Mouse (Mus musculus) heart, postnatal 0 days (tissue): ENCODE results near the gene Gm42906. TPM values are rescaled to one million over a fixed set of nuclear protein-coding genes. Genes with fewer than 3 reads are reported as not detected.

Experiments used
- ATAC-seq: fragments of 200-750 bp; cut with Nextera tagmentation; 2 replicates; pipeline ENCODE4 v1.8.0; 2017; ENCODE audit warnings: low read depth, moderate number of reproducible peaks, moderate library complexity; ENCODE audit not compliant: insufficient read depth
- DNase-seq: peaks from one replicate; pipeline ENCODE4 v3.0.0-alpha.2; 2016; ENCODE audit warnings: low spot score
- H3K27ac ChIP-seq: fragments of 300-500 bp; sonication (generic); 2 replicates; pipeline ENCODE4 v1.5.1; 2014; ENCODE audit warnings: low read depth, mild to moderate bottlenecking
- H3K27me3 ChIP-seq: fragments of 300-500 bp; sonication (generic); 2 replicates; pipeline ENCODE4 v1.6.1; 2014; ENCODE audit warnings: low read length, mixed read lengths; ENCODE audit not compliant: control insufficient read depth, insufficient read depth
- H3K36me3 ChIP-seq: fragments of 300-500 bp; sonication (generic); replicated peaks from 2 replicates; pipeline ENCODE4 v1.6.1; 2014; ENCODE audit warnings: low read length, mixed read lengths; ENCODE audit not compliant: control insufficient read depth, insufficient read depth
- H3K4me1 ChIP-seq: fragments of 300-500 bp; sonication (generic); 2 replicates; pipeline ENCODE4 v1.6.1; 2014; ENCODE audit warnings: antibody characterized with exemption; ENCODE audit not compliant: control insufficient read depth, insufficient read depth
- H3K4me2 ChIP-seq: fragments of 300-500 bp; sonication (generic); 2 replicates; pipeline ENCODE4 v1.6.1; 2014; ENCODE audit warnings: low read depth, mild to moderate bottlenecking, low read length, moderate library complexity
- H3K4me3 ChIP-seq: fragments of 300-500 bp; sonication (generic); 2 replicates; pipeline ENCODE4 v1.5.1; 2014; ENCODE audit warnings: low read depth, low read length
- H3K9ac ChIP-seq: fragments of 300-500 bp; sonication (generic); replicated peaks from 2 replicates; pipeline ENCODE4 v1.6.1; 2014; ENCODE audit warnings: low read depth, low read length, mixed read lengths
- H3K9me3 ChIP-seq: fragments of 300-500 bp; sonication (generic); replicated peaks from 2 replicates; pipeline ENCODE4 v1.6.1; 2016; ENCODE audit warnings: low read length; ENCODE audit not compliant: control insufficient read depth
- CTCF ChIP-seq: IDR thresholded peaks from 2 replicates; pipeline ENCODE4 v1.5.1; 2016; ENCODE audit warnings: antibody characterized with exemption, control low read depth, low read depth
- EP300 ChIP-seq: IDR thresholded peaks from 2 replicates; pipeline ENCODE4 v1.6.1; 2016; ENCODE audit warnings: antibody characterized with exemption, low read depth
- WGBS: fragments of 180-500 bp; shearing (Covaris S2); extraction: QIAGEN DNeasy Blood & Tissue Kit; methylation state at CpG from one replicate; pipeline ENCODE4 v1.1.7; 2014; 5-methylcytosine and 5-hydroxymethylcytosine counted together
- polyA plus RNA-seq: library from polyadenylated mRNA; unstranded; fragments of >200 nt; fragmentation: Nextera tagmentation; extraction: Ambion mirVana; gene quantifications from 2 replicates; pipeline ENCODE4 v1.2.1, GENCODE M21; 2015
- total RNA-seq: library from RNA; depleted of rRNA; stranded (reverse); fragments of >200 nt; gene quantifications from 2 replicates; pipeline ENCODE4 v1.2.3, GENCODE M21; 2014; ENCODE audit warnings: low replicate concordance

The Gm42906 gene
- total and polyA plus RNA-seq, 2 experiments from 2014 or later, result not detected

GRCm38 (mm10) chr5:151135965-151136364 is 292.0 kb downstream of the Gm42906 start:
- Histone ChIP-seq H3K4me2 (no peak overlapping the region), H3K9me3 (no peaks in the 10 kb centered on the region), H3K27ac (no peak overlapping the region), H3K4me1 (peaks cover 12% of the 10 kb centered on the region; the same call in 1 of the 2 replicates), H3K27me3 (no peaks in the 10 kb centered on the region), H3K4me3 (no peak overlapping the region), H3K9ac (no peak overlapping the region), H3K36me3 (no peaks in the 10 kb centered on the region)
- 26% methylated on average over 6 of the region's 6 CpGs for WGBS
- no peak for TF ChIP-seq CTCF
- TF ChIP-seq EP300, result no peak
- ATAC-seq, result no peak
- DNase-seq, result no peak

GRCm38 (mm10) chr5:151135078-151135826 is 292.7 kb downstream of the Gm42906 start:
- Histone ChIP-seq H3K4me3 (no peak overlapping the region), H3K27me3 (no peaks in the 10 kb centered on the region), H3K4me2 (no peak overlapping the region), H3K9me3 (no peaks in the 10 kb centered on the region), H3K27ac (no peak overlapping the region), H3K9ac (no peak overlapping the region), H3K4me1 (peaks cover 12% of the 10 kb centered on the region; the same call in 1 of the 2 replicates), H3K36me3 (no peaks in the 10 kb centered on the region)
- no peak for DNase-seq
- WGBS, result 52% methylated on average over 8 of the region's 8 CpGs
- no peak for ATAC-seq
- TF ChIP-seq EP300, result no peak
- no peak for TF ChIP-seq CTCF

GRCm38 (mm10) chr5:151134202-151134601 is 293.8 kb downstream of the Gm42906 start:
- no peak for TF ChIP-seq CTCF
- TF ChIP-seq EP300, result no peak
- H3K4me2 ChIP-seq, result no peak overlapping the region
- no peaks in the 10 kb centered on the region for H3K36me3 ChIP-seq
- no peak overlapping the region for H3K9ac ChIP-seq
- no peak overlapping the region for H3K4me3 ChIP-seq
- H3K27ac ChIP-seq, result no peak overlapping the region
- no peaks in the 10 kb centered on the region for H3K27me3 ChIP-seq
- DNase-seq (no peak), ATAC-seq (no peak)
- no peaks in the 10 kb centered on the region for H3K9me3 ChIP-seq
- H3K4me1 ChIP-seq, result peaks cover 14% of the 10 kb centered on the region
- WGBS, result 93% methylated on average over 4 of the region's 4 CpGs

- H3K4me3 ChIP-seq, result no peak overlapping the region
- TF ChIP-seq EP300 (no peak), CTCF (no peak)
- H3K9me3 ChIP-seq, result no peaks in the 10 kb centered on the region
- H3K27me3 ChIP-seq, result no peaks in the 10 kb centered on the region
- no peak overlapping the region for H3K27ac ChIP-seq
- H3K36me3 ChIP-seq, result no peaks in the 10 kb centered on the region
- WGBS, result 95% methylated on average over 14 of the region's 14 CpGs
- no peak for DNase-seq
- no peak overlapping the region for H3K9ac ChIP-seq
- no peak for ATAC-seq
- no peak overlapping the region for H3K4me2 ChIP-seq
- peaks cover 14% of the 10 kb centered on the region for H3K4me1 ChIP-seq
Observed at GRCm38 (mm10) chr5:151133744-151134143, 294.2 kb downstream of the Gm42906 start.

- Histone ChIP-seq H3K4me1 (peaks cover 7% of the 10 kb centered on the region), H3K4me3 (no peak overlapping the region), H3K9ac (no peak overlapping the region), H3K27ac (no peak overlapping the region), H3K27me3 (no peaks in the 10 kb centered on the region), H3K9me3 (no peaks in the 10 kb centered on the region), H3K4me2 (no peak overlapping the region), H3K36me3 (no peaks in the 10 kb centered on the region)
- WGBS, result 58% methylated on average over 2 of the region's 2 CpGs
- no peak for DNase-seq
- no peak for ATAC-seq
- TF ChIP-seq CTCF (no peak), EP300 (no peak)
Observed at GRCm38 (mm10) chr5:151129762-151130161, 298.2 kb downstream of the Gm42906 start.
